Mouse (Mus musculus) olfactory bulb, adult 2 months (tissue): ENCODE measurements around the gene Phtf2.

ENCODE experiments used
- CTCF ChIP-seq: fragments of 200-500 bp; IDR thresholded peaks from 2 replicates; pipeline ENCODE4 v1.5.1; 2012; ENCODE audit warnings: low read depth, mild to moderate bottlenecking, low read length, moderate library complexity; ENCODE audit not compliant: insufficient read depth
- POLR2A ChIP-seq: fragments of 200-500 bp; IDR thresholded peaks from 2 replicates; pipeline ENCODE4 v1.6.1; 2012; ENCODE audit warnings: mild to moderate bottlenecking, low read depth, low read length, moderate library complexity; ENCODE audit not compliant: insufficient read depth

DNA sequence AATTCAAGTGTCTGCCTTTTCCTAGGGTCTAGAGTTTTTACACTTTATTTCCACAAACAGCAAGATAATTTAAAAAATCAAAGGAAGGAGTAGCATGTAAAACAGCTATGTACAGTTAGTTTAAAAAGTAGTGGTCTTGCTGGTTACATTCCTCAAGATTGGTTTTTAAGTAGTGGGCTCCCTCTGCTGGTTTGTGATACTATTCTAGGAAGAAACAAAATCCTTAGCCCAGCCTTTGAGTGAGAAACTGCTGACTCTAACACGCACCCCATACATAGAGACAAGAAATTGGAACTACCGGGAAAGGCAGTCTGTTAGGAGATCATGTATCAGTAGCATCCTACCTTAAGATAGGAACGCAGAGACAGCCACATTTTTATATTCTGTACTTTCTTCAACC lies 108.6 kb downstream of the Phtf2 start:
- TF ChIP-seq CTCF (no peak), POLR2A (no peak)
